Mouse (Mus musculus) limb, embryonic 12.5 days (tissue): ENCODE measurements around the gene Vtcn1. TPM values are rescaled to one million over a fixed set of nuclear protein-coding genes. Genes with fewer than 3 reads are reported as not detected.

Source experiments
- ATAC-seq: fragments of 200-750 bp; cut with Nextera tagmentation; 2 replicates; pipeline ENCODE4 v1.8.0; 2017; ENCODE audit warnings: low read depth, moderate TSS enrichment; ENCODE audit not compliant: insufficient number of reproducible peaks, insufficient read depth, low FRiP score, low TSS enrichment
- H3K27ac ChIP-seq: fragments of 300-500 bp; sonication (generic); 2 replicates; pipeline ENCODE4 v1.5.1; 2016; ENCODE audit warnings: mild to moderate bottlenecking, moderate library complexity
- H3K27me3 ChIP-seq: fragments of 300-500 bp; sonication (generic); 2 replicates; pipeline ENCODE4 v1.6.1; 2016; ENCODE audit warnings: mild to moderate bottlenecking, moderate library complexity
- H3K36me3 ChIP-seq: fragments of 300-500 bp; sonication (generic); 2 replicates; pipeline ENCODE4 v1.6.1; 2016; ENCODE audit warnings: mild to moderate bottlenecking, moderate library complexity
- H3K4me1 ChIP-seq: fragments of 300-500 bp; sonication (generic); replicated peaks from 2 replicates; pipeline ENCODE4 v1.6.1; 2016
- H3K4me2 ChIP-seq: fragments of 300-500 bp; sonication (generic); 2 replicates; pipeline ENCODE4 v1.6.1; 2016; ENCODE audit warnings: mild to moderate bottlenecking, moderate library complexity
- H3K4me3 ChIP-seq: fragments of 300-500 bp; sonication (generic); replicated peaks from 2 replicates; pipeline ENCODE4 v1.5.1; 2016; ENCODE audit warnings: mild to moderate bottlenecking
- H3K9ac ChIP-seq: fragments of 300-500 bp; sonication (generic); replicated peaks from 2 replicates; pipeline ENCODE4 v1.6.1; 2016; ENCODE audit warnings: mild to moderate bottlenecking, moderate library complexity
- H3K9me3 ChIP-seq: fragments of 300-500 bp; sonication (generic); 2 replicates; pipeline ENCODE4 v1.6.1; 2016; ENCODE audit warnings: mild to moderate bottlenecking, moderate library complexity
- WGBS: fragments of 180-500 bp; shearing (Covaris S2); methylation state at CpG from one replicate; pipeline ENCODE4 v1.1.7; 2016; 5-methylcytosine and 5-hydroxymethylcytosine counted together
- polyA plus RNA-seq: library from polyadenylated mRNA; unstranded; fragments of >200 nt; fragmentation: Nextera tagmentation; extraction: Ambion mirVana; gene quantifications from 2 replicates; pipeline ENCODE4 v1.2.1, GENCODE M21; 2016

Vtcn1 gene
- polyA plus RNA-seq, 1 experiment from 2014 or later, result not detected

GRCm38 (mm10) chr3:100857139-100857538, 31.9 kb downstream of the Vtcn1 start:
- Histone ChIP-seq H3K36me3 (no peaks in the 10 kb centered on the region), H3K27me3 (no peaks in the 10 kb centered on the region), H3K9me3 (no peaks in the 10 kb centered on the region), H3K4me1 (no peaks in the 10 kb centered on the region), H3K4me3 (no peak overlapping the region), H3K4me2 (no peak overlapping the region), H3K27ac (no peak overlapping the region), H3K9ac (no peak overlapping the region)
- WGBS, result 88% methylated on average over 5 of the region's 5 CpGs
- no peak for ATAC-seq

- Histone ChIP-seq H3K4me2 (no peak overlapping the region), H3K9me3 (no peaks in the 10 kb centered on the region), H3K4me3 (no peak overlapping the region), H3K27ac (no peak overlapping the region), H3K4me1 (no peaks in the 10 kb centered on the region), H3K9ac (no peak overlapping the region), H3K27me3 (no peaks in the 10 kb centered on the region), H3K36me3 (no peaks in the 10 kb centered on the region)
- WGBS, result 89% methylated on average over 5 of the region's 5 CpGs
- no peak for ATAC-seq
Observed at GRCm38 (mm10) chr3:100858334-100859002, 33.2 kb downstream of the Vtcn1 start.

- H3K4me3 ChIP-seq, result no peak overlapping the region
- no peak overlapping the region for H3K4me2 ChIP-seq
- H3K36me3 ChIP-seq, result no peaks in the 10 kb centered on the region
- H3K27me3 ChIP-seq, result no peaks in the 10 kb centered on the region
- no peak overlapping the region for H3K27ac ChIP-seq
- WGBS, result 79% methylated on average over 23 of the region's 23 CpGs
- no peak overlapping the region for H3K9ac ChIP-seq
- no peaks in the 10 kb centered on the region for H3K4me1 ChIP-seq
- H3K9me3 ChIP-seq, result no peaks in the 10 kb centered on the region
- ATAC-seq, result no peak
Observed at GRCm38 (mm10) chr3:100861307-100862303, 36.3 kb downstream of the Vtcn1 start.

GRCm38 (mm10) chr3:100866946-100867345, 41.7 kb downstream of the Vtcn1 start:
- WGBS, result 79% methylated on average over 5 of the region's 5 CpGs

GRCm38 (mm10) chr3:100877057-100877456, 51.8 kb downstream of the Vtcn1 start:
- Histone ChIP-seq H3K27me3 (no peaks in the 10 kb centered on the region), H3K9ac (no peak overlapping the region), H3K4me2 (no peak overlapping the region), H3K27ac (no peak overlapping the region), H3K4me1 (no peaks in the 10 kb centered on the region), H3K9me3 (no peaks in the 10 kb centered on the region), H3K4me3 (no peak overlapping the region), H3K36me3 (no peaks in the 10 kb centered on the region)
- ATAC-seq, result no peak
- WGBS, result 83% methylated on average over 4 of the region's 4 CpGs

More at GRCm38 (mm10) chr3:100866946-100867345, 41.7 kb downstream of the Vtcn1 start:
- Histone ChIP-seq H3K27ac (no peak overlapping the region), H3K9me3 (no peaks in the 10 kb centered on the region), H3K4me1 (no peaks in the 10 kb centered on the region), H3K27me3 (no peaks in the 10 kb centered on the region), H3K4me3 (no peak overlapping the region), H3K36me3 (no peaks in the 10 kb centered on the region), H3K4me2 (no peak overlapping the region), H3K9ac (no peak overlapping the region)
- no peak for ATAC-seq

- no peak overlapping the region for H3K27ac ChIP-seq
- H3K4me3 ChIP-seq, result no peak overlapping the region
- no peaks in the 10 kb centered on the region for H3K27me3 ChIP-seq
- no peak overlapping the region for H3K9ac ChIP-seq
- H3K4me1 ChIP-seq, result no peaks in the 10 kb centered on the region
- 62% methylated on average over 6 of the region's 6 CpGs for WGBS
- no peaks in the 10 kb centered on the region for H3K9me3 ChIP-seq
- no peaks in the 10 kb centered on the region for H3K36me3 ChIP-seq
- H3K4me2 ChIP-seq, result no peak overlapping the region
- ATAC-seq, result no peak
Observed at GRCm38 (mm10) chr3:100881403-100881802, 56.1 kb downstream of the Vtcn1 start.

- H3K4me1 ChIP-seq, result no peaks in the 10 kb centered on the region
- 91% methylated on average over 9 of the region's 9 CpGs for WGBS
- no peak overlapping the region for H3K4me3 ChIP-seq
- H3K4me2 ChIP-seq, result no peak overlapping the region
- no peaks in the 10 kb centered on the region for H3K27me3 ChIP-seq
- no peak overlapping the region for H3K27ac ChIP-seq
- no peak overlapping the region for H3K9ac ChIP-seq
- H3K36me3 ChIP-seq, result no peaks in the 10 kb centered on the region
- peaks cover 6% of the 10 kb centered on the region; the same call in 1 of the 2 replicates for H3K9me3 ChIP-seq
- ATAC-seq, result no peak
Observed at GRCm38 (mm10) chr3:100881843-100882634, 56.8 kb downstream of the Vtcn1 start.

GRCm38 (mm10) chr3:100889234-100889633, 64.0 kb downstream of the Vtcn1 start:
- no peak overlapping the region for H3K27ac ChIP-seq
- no peak overlapping the region for H3K4me2 ChIP-seq
- ATAC-seq, result no peak
- H3K9ac ChIP-seq, result no peak overlapping the region
- H3K4me3 ChIP-seq, result no peak overlapping the region
- H3K4me1 ChIP-seq, result no peaks in the 10 kb centered on the region
- H3K36me3 ChIP-seq, result no peaks in the 10 kb centered on the region
- WGBS, result 94% methylated on average over 1 of the region's 1 CpGs
- H3K9me3 ChIP-seq, result peaks cover 7% of the 10 kb centered on the region; the same call in 1 of the 2 replicates
- no peaks in the 10 kb centered on the region for H3K27me3 ChIP-seq

- H3K4me2 ChIP-seq, result no peak overlapping the region
- WGBS, result 90% methylated on average over 3 of the region's 3 CpGs
- H3K27me3 ChIP-seq, result no peaks in the 10 kb centered on the region
- H3K36me3 ChIP-seq, result no peaks in the 10 kb centered on the region
- ATAC-seq, result no peak
- no peak overlapping the region for H3K4me3 ChIP-seq
- no peak overlapping the region for H3K9ac ChIP-seq
- no peaks in the 10 kb centered on the region for H3K4me1 ChIP-seq
- peaks cover 7% of the 10 kb centered on the region; the same call in 1 of the 2 replicates for H3K9me3 ChIP-seq
- no peak overlapping the region for H3K27ac ChIP-seq
Observed at GRCm38 (mm10) chr3:100890406-100890805, 65.1 kb downstream of the Vtcn1 start.

GRCm38 (mm10) chr3:100892383-100893335, 67.4 kb downstream of the Vtcn1 start:
- Histone ChIP-seq H3K4me1 (no peaks in the 10 kb centered on the region), H3K4me3 (no peak overlapping the region), H3K4me2 (no peak overlapping the region), H3K27ac (no peak overlapping the region), H3K9ac (no peak overlapping the region), H3K36me3 (no peaks in the 10 kb centered on the region), H3K27me3 (no peaks in the 10 kb centered on the region), H3K9me3 (no peaks in the 10 kb centered on the region)
- 64% methylated on average over 11 of the region's 11 CpGs for WGBS
- no peak for ATAC-seq
